Mouse (Mus musculus) liver, postnatal 0 days (tissue): ENCODE data around the gene Nubp1.

Source experiments
- CTCF ChIP-seq: sonication (generic); IDR thresholded peaks from 2 replicates; pipeline ENCODE4 v1.5.1; 2016; ENCODE audit warnings: antibody characterized with exemption, low read depth
- EP300 ChIP-seq: IDR thresholded peaks from 2 replicates; pipeline ENCODE4 v1.6.1; 2016; ENCODE audit warnings: antibody characterized with exemption, low read depth, mild to moderate bottlenecking

- no peak for TF ChIP-seq CTCF
- no peak for TF ChIP-seq EP300
These were observed 24.4 kb downstream of the Nubp1 start for GRCm38 (mm10) chr16:10436166-10436565.
